Mouse (Mus musculus) CD4-positive, CD25-positive, alpha-beta regulatory T cell, adult 9 weeks (primary cell): Measurements from ENCODE around the gene Golm1. TPM values are rescaled to one million over a fixed set of nuclear protein-coding genes. Genes with fewer than 3 reads are reported as not detected.

ENCODE experiments used
- polyA plus RNA-seq: library from polyadenylated mRNA; unstranded; fragments of 100-300 nt; shearing (Covaris generic); gene quantifications from one replicate; pipeline ENCODE4 v1.2.1, GENCODE M21; 2017

Gene Golm1
- polyA plus RNA-seq: 42.1 TPM

DNA sequence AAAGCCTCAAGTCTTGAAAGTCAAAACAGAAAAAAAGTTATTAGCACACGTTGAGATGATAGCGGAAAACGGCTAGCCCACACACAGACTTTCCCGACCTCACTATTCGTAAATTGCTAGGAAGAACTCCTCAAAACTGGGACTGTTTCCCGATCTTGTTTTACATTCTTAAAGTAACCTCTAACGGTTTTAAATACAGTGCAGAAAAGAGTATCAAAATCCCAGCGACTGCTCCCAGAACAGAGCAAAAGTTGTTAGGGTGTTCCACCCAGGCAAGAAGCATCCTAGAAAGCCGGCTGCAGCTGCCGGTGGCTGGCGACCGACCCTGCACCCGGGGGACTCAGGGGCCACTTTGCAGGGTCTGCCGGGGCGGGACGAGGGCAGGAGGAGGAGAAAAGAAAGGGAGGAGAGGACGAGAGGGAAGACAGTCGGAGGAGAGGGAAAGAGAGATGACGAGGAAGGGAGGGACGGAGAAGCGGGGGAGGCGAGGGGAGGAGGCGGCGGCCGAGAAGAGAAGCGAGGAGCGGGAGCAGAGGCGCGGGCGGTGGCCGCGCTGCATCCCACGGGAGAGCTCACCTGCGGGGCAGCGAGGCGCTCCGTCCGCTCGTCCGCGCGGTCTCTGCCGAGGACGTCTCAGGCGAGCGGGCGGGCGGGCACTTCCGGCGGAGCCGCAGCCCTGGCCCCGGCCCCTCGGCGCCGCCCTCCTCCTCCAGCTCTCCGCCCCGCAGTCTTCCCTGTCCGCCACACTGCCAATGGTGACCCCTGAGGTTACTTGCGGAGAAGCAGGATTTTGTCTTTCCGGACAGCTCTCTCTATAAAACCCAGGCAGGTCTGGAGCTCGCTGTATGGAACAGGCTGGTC, at the start of gene Golm1:
Gene Golm1 (minus strand): TSS at position 661 of the 861 bp plus-strand sequence.

DNA sequence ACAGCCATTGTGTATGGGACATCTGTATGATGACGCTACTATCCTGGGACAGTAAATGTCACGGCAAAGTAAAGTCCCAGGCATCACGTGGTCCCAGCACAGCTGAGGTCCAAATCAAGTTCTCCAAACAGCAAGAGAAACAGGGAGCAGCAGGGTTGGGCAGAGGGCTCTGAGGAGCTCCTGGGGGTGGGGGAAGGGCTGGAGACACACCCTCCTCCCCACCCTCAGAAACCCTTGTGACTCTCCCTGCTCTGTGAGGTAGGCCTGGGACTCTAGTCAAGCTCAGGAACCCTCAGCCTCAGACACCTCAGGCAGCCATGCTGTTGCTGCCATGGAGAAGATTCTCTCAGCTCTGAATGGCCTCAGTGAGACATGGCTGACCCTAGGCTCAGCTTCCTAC, 36.4 kb upstream of the Golm1 start, which contains the start of gene Spata31d1b:
Gene Spata31d1b (plus strand): TSS at position 301 of the 400 bp plus-strand sequence.

DNA sequence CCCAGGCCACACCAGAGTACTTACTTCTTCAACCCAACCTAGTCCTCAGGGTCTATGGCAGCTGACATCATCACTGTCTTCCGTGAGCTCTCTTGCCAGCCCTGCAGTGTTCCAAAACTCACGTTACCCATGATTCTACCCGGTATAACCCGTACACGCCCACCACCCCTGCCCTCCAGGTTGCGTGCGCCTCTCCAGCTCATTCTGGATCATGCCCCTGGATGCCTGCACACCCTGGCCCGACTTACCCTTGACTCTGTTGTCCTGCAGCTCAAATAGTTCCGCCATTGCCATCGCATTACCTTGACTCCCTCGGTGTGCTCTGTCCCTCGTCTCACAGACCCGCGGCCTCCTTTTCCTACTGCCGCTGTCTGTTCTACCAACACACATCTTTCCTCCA, 34.6 kb upstream of the Golm1 start, which contains the start of gene Spata31d1a:
Gene Spata31d1a (minus strand): TSS at position 101 of the 400 bp plus-strand sequence.

DNA sequence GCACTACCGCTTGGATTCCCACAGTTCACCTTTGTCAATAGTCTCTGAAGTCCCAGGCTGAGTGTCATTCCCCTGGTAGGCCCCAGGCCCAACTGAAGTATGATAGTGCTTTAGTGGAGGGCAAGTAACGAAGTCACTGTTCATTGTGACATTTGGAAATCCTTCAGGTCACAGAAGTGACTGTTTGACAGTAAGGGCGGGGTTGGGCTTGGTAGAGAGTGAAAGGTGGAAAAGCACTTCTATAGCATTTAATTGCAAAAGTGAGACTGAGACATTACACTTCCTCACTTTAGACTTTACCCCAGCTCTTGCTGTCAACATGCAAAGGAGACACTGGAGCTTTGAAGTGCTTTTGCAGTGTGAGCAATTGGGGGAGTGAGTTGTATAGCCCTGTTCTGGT, 18.4 kb upstream of the Golm1 start, which contains the start of gene 4921517D22Rik:
Gene 4921517D22Rik (minus strand): TSS at position 101 of the 400 bp plus-strand sequence.

DNA sequence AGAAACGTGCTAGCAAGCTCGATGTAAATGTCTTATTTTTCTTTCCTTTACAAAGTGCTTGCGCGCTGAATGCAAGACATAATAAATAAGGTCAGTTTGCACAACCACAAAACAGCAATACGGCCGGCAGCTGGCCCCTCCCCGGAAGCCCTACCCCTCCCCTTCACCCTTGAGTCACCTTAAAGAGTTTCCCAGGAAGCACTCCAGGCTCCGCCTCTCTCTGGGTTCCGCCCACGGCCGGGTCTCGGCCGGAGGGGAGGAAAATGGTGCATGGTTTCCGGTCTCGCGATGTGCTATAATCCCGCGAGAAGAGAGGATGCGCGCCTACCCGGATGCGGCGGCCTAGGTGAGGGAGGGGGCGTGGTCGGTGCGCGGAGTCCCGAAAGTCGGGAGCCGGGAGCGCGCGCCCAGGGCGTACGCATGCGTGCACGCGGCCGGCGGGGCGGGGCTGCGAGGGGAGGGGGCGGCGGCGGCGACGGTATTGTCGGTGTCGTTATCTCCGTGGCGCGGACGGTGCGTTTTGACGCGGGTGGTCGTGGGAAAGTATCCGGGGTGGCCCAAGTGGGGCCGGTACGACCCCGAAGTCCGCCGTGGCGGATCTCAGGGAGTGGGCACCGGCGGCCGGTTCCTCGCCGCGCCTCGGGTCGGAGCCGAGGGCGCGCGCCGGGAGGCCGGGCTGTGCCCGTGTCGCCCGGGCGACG, 90.5 kb downstream of the Golm1 start, which contains the start of the genes Agtpbp1 and Naa35:
Gene Agtpbp1 (minus strand): TSS at position 281 of the 701 bp plus-strand sequence.
Gene Naa35 (plus strand): TSS at position 313 of the 701 bp plus-strand sequence.

Other genes starting within 250 kb of the Golm1 start
- 21.1 TPM for gene Agtpbp1, start 90.6 kb downstream of the Golm1 start, polyA plus RNA-seq
- 76.9 TPM for gene Naa35, start 90.6 kb downstream of the Golm1 start, polyA plus RNA-seq
- gene 4921517D22Rik, start 18.3 kb upstream of the Golm1 start, polyA plus RNA-seq: not detected
- 0.36 TPM for gene Spata31d1a, start 34.5 kb upstream of the Golm1 start, polyA plus RNA-seq
- gene Spata31d1b, start 36.5 kb upstream of the Golm1 start, polyA plus RNA-seq: not detected
- gene Spata31d1d, start 55.9 kb upstream of the Golm1 start, polyA plus RNA-seq: not detected
- not detected for gene 1700014D04Rik, start 70.9 kb upstream of the Golm1 start, polyA plus RNA-seq
- gene Isca1, start 94.0 kb upstream of the Golm1 start, polyA plus RNA-seq: 73.8 TPM
- not detected for gene Gm49354, start 106.4 kb upstream of the Golm1 start, polyA plus RNA-seq
- gene Tut7, start 147.3 kb upstream of the Golm1 start, polyA plus RNA-seq: 138 TPM